Comparison of ENCODE assay signal across 8 mouse cellular contexts in the genomic region with DNA sequence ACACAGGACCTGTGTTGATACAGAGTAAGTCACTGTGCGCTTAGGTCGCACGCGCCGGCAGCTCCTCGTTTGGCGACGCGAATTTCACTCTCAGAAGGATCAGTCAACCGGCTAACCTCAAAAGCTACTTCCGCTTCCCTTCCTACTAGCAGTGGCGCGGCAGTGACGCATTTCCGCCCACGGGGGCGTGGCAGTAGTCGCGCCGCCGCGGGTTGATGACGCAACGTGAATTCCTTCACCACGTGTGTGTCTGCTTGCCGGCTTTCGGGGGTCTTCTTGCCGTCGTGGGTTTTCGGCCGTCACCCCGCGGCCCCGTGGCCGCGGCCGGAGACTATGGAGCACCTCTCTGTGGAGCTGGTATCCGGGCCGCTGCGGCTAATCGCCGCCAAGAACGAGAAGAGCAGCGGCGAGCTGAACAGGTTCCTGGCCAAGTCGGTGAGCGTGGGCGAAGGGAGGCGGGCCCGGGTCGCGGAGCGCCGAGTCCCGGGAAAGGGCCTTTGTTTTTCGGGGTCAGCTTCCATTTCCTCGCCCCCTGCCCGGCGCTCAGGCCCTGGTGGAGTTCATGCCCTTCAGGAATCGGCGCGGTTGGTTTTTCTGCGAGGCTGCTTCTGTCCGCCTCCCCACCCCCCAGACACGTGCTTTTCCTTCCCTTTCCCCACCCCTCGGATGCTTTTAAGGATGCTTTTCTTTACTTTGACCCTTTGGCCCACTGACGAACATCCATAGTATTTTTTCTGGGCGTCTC. TPM values are rescaled to one million over a fixed set of nuclear protein-coding genes. Genes with fewer than 3 reads are reported as not detected.
DNase-seq lines count a peak whose midpoint lies in the region; ATAC-seq lines count a peak whose summit lies in the region.

TSS of gene Mdn1 (plus strand) at position 202 of the 745 bp plus-strand sequence.

- H3K4me1 ChIP-seq in hindbrain, embryonic 11.5 days (replicated peaks; ENCODE audit: control insufficient read depth, insufficient read depth, low read length) = no peaks in the 10 kb centered on the region

- H3K36me3 ChIP-seq in hindbrain, embryonic 11.5 days (ENCODE audit: control insufficient read depth, insufficient read depth, low read length) = no peaks in the 10 kb centered on the region

- peak within 1 kb of the TSS; percentile 72 for H3K4me3 ChIP-seq in hindbrain, embryonic 11.5 days (ENCODE audit: low read depth, low read length)

- peak; percentile 93 for ATAC-seq in hindbrain, embryonic 11.5 days (ENCODE audit: low FRiP score)

- no peaks in the 10 kb centered on the region for H3K27me3 ChIP-seq in hindbrain, embryonic 11.5 days (ENCODE audit: control insufficient read depth, insufficient read depth, low read length)

- WGBS in hindbrain, embryonic 11.5 days = under 1% methylated on average over 68 of the region's 68 CpGs

- peak within 1 kb of the TSS; percentile 74 for H3K27ac ChIP-seq in hindbrain, embryonic 11.5 days (ENCODE audit: low read depth, low read length)

- H3K9ac ChIP-seq in hindbrain, embryonic 11.5 days (ENCODE audit: low read depth, low read length) = peak within 1 kb of the TSS; percentile 66

- DNase-seq in Muller cell, postnatal 12 days (ENCODE audit: inconsistent ontology term) = peak; percentile 97
- peak; percentile 94 for DNase-seq in cerebellum, adult 9-11 months
- peak; percentile 93 to 99 for DNase-seq in frontal cortex, adult 2 months (ENCODE audit: extremely low spot score in 1 of 2, low spot score in 1 of 2)
- DNase-seq in hindbrain, embryonic 11.5 days (ENCODE audit: low spot score) = peak; percentile 99
- peak; percentile 96 to 97 for DNase-seq in layer of hippocampus, postnatal 10 days (ENCODE audit: low spot score in 2 of 2)
- peak; percentile 96 for DNase-seq in lung, postnatal 10 days
- peak; percentile 89 for DNase-seq in ovary, postnatal 36 days (ENCODE audit: low spot score)
- peak; percentile 95 for DNase-seq in thymus, postnatal 25 days

- peak within 1 kb of the TSS; percentile 45 for H3K4me2 ChIP-seq in hindbrain, embryonic 11.5 days (replicated peaks; ENCODE audit: low read depth, low read length)

- H3K9me3 ChIP-seq in hindbrain, embryonic 11.5 days (ENCODE audit: control insufficient read depth, low read length) = no peaks in the 10 kb centered on the region

RNA-seq across cellular contexts. Expression of gene Mdn1, which starts in this region (rescaled TPM):
- 35.9 and 38.4 TPM in 2 replicates for polyA plus RNA-seq in frontal cortex, adult 2 months (2012; rRNA removed)
- 17.5 and 27.3 TPM in 2 replicates for polyA plus RNA-seq in hindbrain, embryonic 11.5 days (2014; fragmentation: Nextera tagmentation; extraction: Ambion mirVana)
- 10 to 100 TPM; 28.5 to 36.7 TPM for total RNA-seq in layer of hippocampus, postnatal 10 days (2021)

Comparison
In these comparisons a context has a peak if more than half of its experiments do, and no peak if none do; other contexts are left out.
1. Peak in every context shown above with its lines: DNase-seq, ATAC-seq, H3K4me3 ChIP-seq and H3K27ac ChIP-seq.